Comparison of ENCODE assay signal across 27 mouse cellular contexts in genomic region chr17:31726216-31726615, GRCm38 (mm10). TPM values are rescaled to one million over a fixed set of nuclear protein-coding genes. Genes with fewer than 3 reads are reported as not detected.
DNase-seq lines count a peak whose midpoint lies in the region; ATAC-seq and TF ChIP-seq lines count a peak whose summit lies in the region.
"Had no signal": no experiment of that assay in that cellular context is flagged by ENCODE, and none has a peak within 500 bp of the region (broad histone marks: within the 10 kb centered on the region; RNA-seq: fewer than 3 reads in every experiment).

No protein-coding gene starts in this region.

- no peak overlapping the region for H3K9ac ChIP-seq in lung, postnatal 0 days (replicated peaks; ENCODE audit: low read depth)
- H3K9ac ChIP-seq: embryonic facial prominence, embryonic 12.5 days; forebrain, embryonic 12.5 days had no signal

- 0 out of 2 replicates have a peak, but pooled peaks cover 10% of the 10 kb centered on the region for H3K27me3 ChIP-seq in heart, embryonic 10.5 days (ENCODE audit: insufficient read depth, poor library complexity, severe bottlenecking)
- no peaks in the 10 kb centered on the region for H3K27me3 ChIP-seq in lung, postnatal 0 days (replicated peaks; ENCODE audit: insufficient read depth, low read length)
- H3K27me3 ChIP-seq: CH12.LX; embryonic facial prominence, embryonic 12.5 days; forebrain, embryonic 12.5 days; Patski had no signal

- intact Hi-C loops in heart, postnatal 10 days (cut with DNase I), result no loop called here

- TF ChIP-seq EP300 in lung, postnatal 0 days (IDR thresholded peaks at IDR 0.05), result no peak

- DNase-seq in heart, embryonic 10.5 days (ENCODE audit: low spot score), result no peak
- no peak for DNase-seq in heart, postnatal 10 days
- no peak for DNase-seq in lung, adult 2 months
- no peak for DNase-seq in lung, postnatal 0 days (ENCODE audit: low spot score)
- peak; percentile 51 for DNase-seq in lung, postnatal 36 days
- DNase-seq in lung, postnatal 10 days, result no peak
- DNase-seq: adrenal gland, adult 8-10 months; adrenal gland, postnatal 14 days; adrenal gland, postnatal 36 days; B cell, adult 2 months; cerebellum, adult 11-12 months; cerebellum, adult 2 months; cerebellum, adult 9-10 months; cerebellum, postnatal 10 days; cerebellum, postnatal 25 days had no signal

- 91% methylated on average over 5 of the region's 5 CpGs for WGBS in heart, embryonic 10.5 days
- WGBS in lung, adult 2 months, result 89% methylated on average over 5 of the region's 5 CpGs
- WGBS in lung, postnatal 0 days, result 82% methylated on average over 5 of the region's 5 CpGs

- ATAC-seq in lung, postnatal 0 days, result no peak; the same call in 1 of the 2 replicates
- ATAC-seq: activated CD4-positive, CD25-positive, alpha-beta regulatory T cell, adult 4 months; CD4-positive, CD25-positive, alpha-beta regulatory T cell, adult 4 months; forebrain, embryonic 14.5 days; forebrain, embryonic 16.5 days; Patski had no signal

- H3K9me3 ChIP-seq in heart, embryonic 10.5 days, result no peaks in the 10 kb centered on the region
- H3K9me3 ChIP-seq in lung, postnatal 0 days (ENCODE audit: low read length), result no peaks in the 10 kb centered on the region
- H3K9me3 ChIP-seq: embryonic facial prominence, embryonic 10.5 days; embryonic facial prominence, embryonic 12.5 days; forebrain, embryonic 10.5 days; forebrain, embryonic 12.5 days; G1E had no signal

- H3K4me3 ChIP-seq in heart, embryonic 10.5 days, result no peak overlapping the region
- no peak overlapping the region for H3K4me3 ChIP-seq in lung, adult 2 months (replicated peaks; ENCODE audit: extremely low read depth, low read depth, low read length)
- H3K4me3 ChIP-seq in lung, postnatal 0 days (ENCODE audit: low read depth, low read length), result no peak overlapping the region
- H3K4me3 ChIP-seq: embryonic facial prominence, embryonic 10.5 days; embryonic facial prominence, embryonic 12.5 days; forebrain, embryonic 10.5 days; forebrain, embryonic 12.5 days had no signal

- TF ChIP-seq POLR2A in lung, adult 2 months (IDR thresholded peaks at IDR 0.05; ENCODE audit: borderline replicate concordance, extremely low read depth, low read depth, low read length), result 0 out of 2 replicates have a peak, but pooled peaks have one; percentile 3

- no peaks in the 10 kb centered on the region for H3K36me3 ChIP-seq in heart, embryonic 10.5 days
- no peaks in the 10 kb centered on the region for H3K36me3 ChIP-seq in lung, postnatal 0 days (ENCODE audit: insufficient read depth, low read length)
- H3K36me3 ChIP-seq: embryonic facial prominence, embryonic 10.5 days; embryonic facial prominence, embryonic 12.5 days; forebrain, embryonic 10.5 days; forebrain, embryonic 12.5 days; G1E had no signal

- peaks cover 73% of the 10 kb centered on the region for H3K4me1 ChIP-seq in heart, embryonic 10.5 days
- peaks cover 5% of the 10 kb centered on the region; the same call in 1 of the 2 replicates for H3K4me1 ChIP-seq in lung, adult 2 months (ENCODE audit: control insufficient read depth, insufficient read depth, low read length)
- H3K4me1 ChIP-seq in lung, postnatal 0 days (ENCODE audit: insufficient read depth, low read depth, low read length), result peaks cover 18% of the 10 kb centered on the region; the same call in 1 of the 2 replicates

- no peak overlapping the region for H3K4me2 ChIP-seq in lung, postnatal 0 days (replicated peaks; ENCODE audit: low read depth, low read length)
- H3K4me2 ChIP-seq: embryonic facial prominence, embryonic 12.5 days; forebrain, embryonic 12.5 days had no signal

- H3K27ac ChIP-seq in heart, embryonic 10.5 days, result peak overlapping the region; percentile 59
- H3K27ac ChIP-seq in lung, postnatal 0 days (ENCODE audit: low read length), result no peak overlapping the region
- H3K27ac ChIP-seq: embryonic facial prominence, embryonic 10.5 days; embryonic facial prominence, embryonic 12.5 days; forebrain, embryonic 10.5 days; forebrain, embryonic 12.5 days had no signal

- TF ChIP-seq CTCF in lung, adult 2 months (IDR thresholded peaks at IDR 0.05; ENCODE audit: insufficient read depth, low read length), result no peak
- no peak for TF ChIP-seq CTCF in lung, postnatal 0 days (IDR thresholded peaks at IDR 0.05)

RNA-seq across cellular contexts. Expression of gene Cryaa, which starts 48.6 kb away (rescaled TPM):
- not detected in 2 replicates for polyA plus RNA-seq in heart, embryonic 10.5 days (2016; fragmentation: Nextera tagmentation; extraction: Ambion mirVana)
- total RNA-seq in heart, postnatal 10 days (2021), result not detected
- polyA plus RNA-seq in lung, adult 2 months (2012; rRNA removed), result 2.5 and 2.9 TPM in 2 replicates
- polyA plus RNA-seq in lung, postnatal 0 days (2015; fragmentation: Nextera tagmentation; extraction: Ambion mirVana), result 0.76 and 1.2 TPM in 2 replicates
- total RNA-seq: adrenal gland, adult 18-20 months; adrenal gland, adult 8-10 months; adrenal gland, postnatal 14 days; adrenal gland, postnatal 36 days; G1E had no signal
- polyA plus RNA-seq: activated CD4-positive, CD25-positive, alpha-beta regulatory T cell, adult 4 months; CD4-positive, CD25-positive, alpha-beta regulatory T cell, adult 4 months; forebrain, embryonic 10.5 days; forebrain, embryonic 12.5 days; forebrain, embryonic 16.5 days; G1E; Patski had no signal
